Mouse (Mus musculus) lung, adult 2 months (tissue): ENCODE results near the gene Ift140. TPM values are rescaled to one million over a fixed set of nuclear protein-coding genes. Genes with fewer than 3 reads are reported as not detected.

ENCODE experiments used
- DNase-seq: peaks from one replicate; pipeline ENCODE4 v3.0.0; 2022
- H3K4me1 ChIP-seq: fragments of 200-500 bp; 2 replicates; pipeline ENCODE4 v1.6.1; 2011; ENCODE audit warnings: low read length; ENCODE audit not compliant: control insufficient read depth, insufficient read depth
- H3K4me3 ChIP-seq: fragments of 200-500 bp; replicated peaks from 2 replicates; pipeline ENCODE3; 2011; ENCODE audit warnings: low read depth, mild to moderate bottlenecking, control low read depth, low read length; ENCODE audit errors: extremely low read depth
- CTCF ChIP-seq: fragments of 200-500 bp; IDR thresholded peaks from 2 replicates; pipeline ENCODE4 v1.5.1; 2011; ENCODE audit warnings: mild to moderate bottlenecking, low read length, control low read depth; ENCODE audit not compliant: insufficient read depth
- POLR2A ChIP-seq: fragments of 200-500 bp; IDR thresholded peaks from 2 replicates; pipeline ENCODE4 v1.6.1; 2011; ENCODE audit warnings: low read depth, mild to moderate bottlenecking, control low read depth, low read length, borderline replicate concordance; ENCODE audit errors: extremely low read depth
- WGBS: fragments of 180-500 bp; shearing (Covaris S2); methylation state at CpG from one replicate; pipeline ENCODE4 v1.1.7; 2018; 5-methylcytosine and 5-hydroxymethylcytosine counted together
- polyA plus RNA-seq: library from polyadenylated mRNA; depleted of rRNA; stranded (reverse); fragments of >200 nt; gene quantifications from 2 replicates; pipeline ENCODE4 v1.2.3, GENCODE M21; 2012

The Ift140 gene
- polyA plus RNA-seq, 1 experiment = 11.1 TPM

DNA sequence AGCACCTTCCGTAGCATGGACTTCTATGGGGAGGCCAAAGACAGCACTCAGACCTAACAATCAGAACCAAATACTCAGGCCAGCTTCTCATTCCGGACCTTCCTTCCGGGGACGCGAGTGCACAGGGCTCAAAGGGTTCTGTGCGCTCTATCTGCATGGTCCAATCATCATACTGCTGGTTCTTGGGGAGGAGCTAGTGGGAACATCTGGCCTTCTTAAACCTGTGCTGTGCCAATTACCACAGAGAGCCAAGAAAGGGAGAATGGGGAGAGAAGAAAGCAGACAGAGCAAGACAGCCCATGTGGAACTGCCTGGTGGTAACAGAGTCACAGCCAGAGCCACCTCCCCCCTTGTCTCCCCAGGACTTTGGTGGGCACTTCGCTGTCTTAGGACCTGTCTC, 50.7 kb downstream of the Ift140 start:
- TF ChIP-seq CTCF = no peak
- TF ChIP-seq POLR2A = 0 out of 2 replicates have a peak, but pooled peaks have one; percentile 27
- Histone ChIP-seq H3K4me1 (peaks cover 44% of the 10 kb centered on the region), H3K4me3 (no peak overlapping the region)
- no peak for DNase-seq
- WGBS = 56% methylated on average over 7 of the region's 7 CpGs

DNA sequence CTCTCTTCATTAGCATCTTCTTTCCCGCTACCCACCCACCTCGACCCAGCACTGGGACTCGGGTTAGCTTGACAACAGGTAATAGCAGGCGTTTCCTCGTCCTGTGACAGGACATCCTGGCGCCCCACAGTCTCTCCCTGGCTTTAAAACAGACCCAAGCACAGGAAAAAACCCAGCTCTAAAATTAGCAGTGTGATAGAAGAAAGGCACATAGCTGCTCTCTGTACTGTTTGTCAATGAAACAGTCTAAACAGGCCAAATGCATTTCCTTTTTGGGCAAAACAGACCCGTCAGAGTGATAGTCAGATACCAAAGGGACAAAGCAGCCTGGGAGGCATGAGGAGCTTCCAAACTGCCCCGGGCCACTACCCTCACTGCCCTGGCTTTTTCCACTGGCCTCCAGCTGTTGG, 51.6 kb downstream of the Ift140 start:
- no peak for TF ChIP-seq CTCF
- TF ChIP-seq POLR2A = 0 out of 2 replicates have a peak, but pooled peaks have one; percentile 9
- no peak for DNase-seq
- Histone ChIP-seq H3K4me1 (peaks cover 44% of the 10 kb centered on the region), H3K4me3 (no peak overlapping the region)
- WGBS = 36% methylated on average over 8 of the region's 8 CpGs

DNA sequence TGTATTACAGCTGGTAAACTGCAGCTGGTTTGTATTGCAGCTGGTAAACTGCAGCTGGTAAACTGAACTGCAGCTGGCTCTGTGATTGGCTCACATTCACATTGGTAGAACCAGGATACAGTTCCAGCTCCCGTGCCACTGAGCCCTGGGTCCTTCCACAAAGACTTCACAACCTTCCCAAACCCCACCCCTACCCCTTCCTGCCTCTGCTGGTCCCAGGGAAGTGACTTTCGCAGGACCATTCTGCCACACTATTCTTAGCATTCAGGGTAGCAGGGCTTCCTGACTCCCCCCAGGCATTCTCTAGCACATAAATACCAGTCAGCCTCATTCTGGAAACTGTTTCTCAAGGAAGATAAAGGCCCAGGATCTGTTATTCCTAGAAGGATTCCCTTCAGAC, 52.8 kb downstream of the Ift140 start:
- WGBS = 26% methylated on average over 2 of the region's 2 CpGs
- DNase-seq = no peak
- no peak for TF ChIP-seq POLR2A
- TF ChIP-seq CTCF = no peak
- Histone ChIP-seq H3K4me1 (peaks cover 43% of the 10 kb centered on the region), H3K4me3 (no peak overlapping the region)

DNA sequence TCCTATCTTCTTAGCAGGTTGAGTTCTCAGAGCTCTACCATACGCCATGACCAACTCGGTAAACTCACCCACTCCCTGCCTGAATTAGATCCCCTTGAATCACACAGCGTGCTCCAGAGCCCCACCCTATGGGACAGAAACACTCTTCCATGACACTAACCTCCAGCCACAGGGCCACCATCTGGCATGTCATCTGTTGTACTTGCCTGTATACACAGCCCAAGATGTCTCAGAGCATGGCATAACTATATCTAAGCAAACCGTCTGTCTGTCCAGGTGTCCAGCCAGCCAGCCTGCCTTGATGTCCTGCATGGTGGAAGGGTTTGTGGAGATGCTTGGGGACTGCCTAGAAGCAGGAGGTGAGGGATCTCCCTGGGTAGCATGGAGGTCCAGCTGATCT, 61.0 kb downstream of the Ift140 start:
- 38% methylated on average over 4 of the region's 4 CpGs for WGBS
- peak overlapping the region; percentile 56 for H3K4me3 ChIP-seq
- H3K4me1 ChIP-seq = peaks cover 12% of the 10 kb centered on the region
- TF ChIP-seq POLR2A (no peak), CTCF (no peak)
- DNase-seq = no peak

DNA sequence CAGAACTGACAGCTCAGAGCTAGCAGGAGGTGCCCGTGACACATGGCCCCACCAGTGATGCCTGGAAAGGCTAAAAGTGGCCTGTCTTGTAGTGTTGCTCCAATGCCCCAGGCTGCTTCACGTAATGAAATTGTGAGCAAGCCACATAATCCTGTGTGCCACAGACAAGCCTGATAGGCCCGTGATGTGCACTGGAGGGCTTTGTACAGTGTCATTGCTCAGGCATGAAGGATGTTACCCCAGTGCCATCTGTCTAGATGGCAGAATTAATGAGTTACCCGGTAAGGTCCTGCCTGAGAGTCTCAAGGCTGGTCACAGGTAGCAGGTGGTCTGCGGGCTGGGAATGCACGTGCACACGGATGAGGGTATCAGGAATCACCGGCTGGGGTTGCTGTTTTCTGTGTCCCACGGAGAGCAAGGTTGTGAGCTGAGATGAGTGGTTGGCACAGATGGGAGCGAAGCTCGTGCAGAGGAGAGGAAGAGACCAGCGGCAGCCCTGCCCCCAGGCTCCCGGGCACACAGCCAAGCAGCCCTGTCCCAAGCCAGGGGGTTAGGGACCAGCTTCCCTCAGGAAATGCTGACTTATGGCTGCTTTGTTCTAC, 62.0 kb downstream of the Ift140 start:
- WGBS = 29% methylated on average over 13 of the region's 13 CpGs
- TF ChIP-seq POLR2A = peak; percentile 46; the same call in 1 of the 2 replicates
- TF ChIP-seq CTCF = no peak
- peak overlapping the region; percentile 94 for H3K4me3 ChIP-seq
- DNase-seq = peak; percentile 66
- peaks cover 7% of the 10 kb centered on the region for H3K4me1 ChIP-seq

DNA sequence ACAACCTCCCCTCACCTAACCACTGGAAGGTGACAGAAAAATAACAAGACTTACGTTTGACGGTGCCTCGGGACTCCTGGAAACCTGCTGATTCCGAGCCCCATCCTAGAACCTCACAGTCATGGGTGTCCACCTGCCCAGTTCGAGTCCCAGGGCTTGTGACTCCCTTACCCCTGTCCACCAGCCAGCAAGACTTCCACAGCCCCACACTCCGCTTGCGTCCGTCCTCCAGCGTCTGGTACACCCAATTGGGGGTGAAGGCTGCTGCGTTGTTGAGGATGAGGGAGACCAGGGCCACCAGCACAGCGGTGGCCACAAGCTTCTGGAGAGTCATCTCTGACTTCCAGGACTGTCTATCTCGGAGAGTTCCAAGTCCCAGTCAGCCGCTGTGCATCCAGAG, 64.3 kb downstream of the Ift140 start:
- H3K4me3 ChIP-seq = peak overlapping the region; percentile 94
- WGBS = 48% methylated on average over 13 of the region's 13 CpGs
- TF ChIP-seq POLR2A = no peak
- H3K4me1 ChIP-seq = peaks cover 16% of the 10 kb centered on the region
- no peak for DNase-seq

DNA sequence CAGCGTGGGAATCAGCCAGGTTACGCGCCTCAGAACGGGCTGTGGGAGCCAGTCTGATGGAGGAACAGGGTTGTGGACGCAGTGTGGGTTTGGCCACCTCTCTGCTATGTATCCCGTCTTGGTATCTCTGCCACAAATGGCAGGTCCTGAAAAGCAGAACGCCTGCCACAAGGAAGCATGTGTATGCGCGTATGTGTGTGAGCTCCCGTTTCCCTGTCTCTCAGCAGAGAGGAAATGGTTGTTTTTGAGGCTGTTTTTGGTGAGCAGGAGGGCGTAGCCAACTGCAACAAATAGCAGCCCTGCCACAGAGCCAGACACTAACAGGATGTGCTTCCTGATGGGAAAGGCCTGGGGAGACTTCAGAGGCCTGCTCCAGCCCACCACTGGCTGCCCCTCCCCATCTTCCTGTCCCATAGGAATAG, 65.1 kb downstream of the Ift140 start:
- peak overlapping the region; percentile 94 for H3K4me3 ChIP-seq
- H3K4me1 ChIP-seq = peaks cover 16% of the 10 kb centered on the region
- peak; percentile 68 for DNase-seq
- WGBS = 35% methylated on average over 11 of the region's 11 CpGs
- TF ChIP-seq POLR2A (peak; percentile 99), CTCF (no peak)

DNA sequence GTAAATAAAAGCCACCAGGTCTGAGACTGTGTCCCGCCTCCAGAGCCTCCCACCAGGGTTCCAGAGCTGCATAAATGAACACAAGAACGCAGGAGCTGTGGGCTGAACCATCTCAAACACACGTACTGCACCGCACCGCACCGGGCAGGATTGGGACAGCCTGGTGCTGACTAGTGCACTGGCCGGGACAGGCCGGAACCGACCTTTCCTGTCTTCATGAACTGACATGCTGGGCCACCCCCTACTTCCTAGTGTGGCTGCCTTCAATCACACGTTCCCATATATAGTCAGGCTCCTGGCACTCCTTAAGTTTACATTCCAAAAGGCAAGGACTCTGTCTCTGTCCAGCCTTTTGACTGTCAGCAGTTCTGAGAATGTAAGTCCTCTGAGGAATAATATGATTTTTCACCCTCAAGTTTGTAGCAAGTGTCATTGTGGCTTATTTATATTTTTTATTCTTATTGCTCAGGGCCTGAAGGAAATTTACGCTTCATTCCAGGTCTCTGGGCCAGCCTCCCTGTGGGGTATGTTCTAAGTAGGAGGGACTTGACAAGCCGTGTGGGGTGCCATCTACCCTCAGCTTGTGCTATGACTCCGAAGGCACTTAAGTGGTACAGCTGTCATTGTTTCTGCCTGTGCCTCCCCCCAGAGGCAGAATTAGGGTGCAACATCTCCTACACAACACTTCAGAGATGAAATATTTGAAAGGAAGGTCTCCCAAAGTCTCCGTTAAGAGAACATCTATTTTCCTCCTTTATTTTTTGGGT, 66.4 kb downstream of the Ift140 start:
- peaks cover 13% of the 10 kb centered on the region for H3K4me1 ChIP-seq
- 24% methylated on average over 14 of the region's 14 CpGs for WGBS
- TF ChIP-seq POLR2A (peak; percentile 91; the same call in 1 of the 2 replicates), CTCF (peak; percentile 36)
- no peak for DNase-seq
- peak overlapping the region; percentile 44 for H3K4me3 ChIP-seq

DNA sequence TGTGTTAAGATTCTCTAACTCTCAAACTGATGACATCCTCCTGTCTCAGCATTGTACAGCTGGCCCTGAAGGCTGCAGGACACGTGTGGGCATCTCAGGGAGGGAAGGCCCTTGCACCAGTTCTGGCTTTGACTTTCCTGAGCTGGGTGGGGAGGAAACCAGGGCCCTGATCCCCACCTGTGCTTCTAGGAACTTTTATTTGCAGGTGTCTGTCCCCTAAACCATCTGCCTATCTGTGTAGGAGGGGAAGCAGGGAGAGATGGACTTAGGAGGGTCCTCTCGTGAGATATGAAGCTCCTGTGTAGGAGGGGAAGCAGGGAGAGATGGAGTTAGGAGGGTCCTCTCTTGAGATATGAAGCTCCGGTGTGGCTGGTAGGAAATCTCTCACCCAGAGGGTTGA, 67.0 kb downstream of the Ift140 start:
- WGBS = 42% methylated on average over 3 of the region's 3 CpGs
- peaks cover 13% of the 10 kb centered on the region for H3K4me1 ChIP-seq
- no peak overlapping the region for H3K4me3 ChIP-seq
- no peak for TF ChIP-seq POLR2A
- TF ChIP-seq CTCF = no peak
- no peak for DNase-seq
